Mouse (Mus musculus) left cerebral cortex, adult 11 months (tissue): ENCODE data around the gene E330009J07Rik.

ENCODE experiments used
- DNase-seq: peaks from one replicate; pipeline ENCODE4 v3.0.0; 2022; ENCODE audit warnings: low spot score

Gene E330009J07Rik

DNA sequence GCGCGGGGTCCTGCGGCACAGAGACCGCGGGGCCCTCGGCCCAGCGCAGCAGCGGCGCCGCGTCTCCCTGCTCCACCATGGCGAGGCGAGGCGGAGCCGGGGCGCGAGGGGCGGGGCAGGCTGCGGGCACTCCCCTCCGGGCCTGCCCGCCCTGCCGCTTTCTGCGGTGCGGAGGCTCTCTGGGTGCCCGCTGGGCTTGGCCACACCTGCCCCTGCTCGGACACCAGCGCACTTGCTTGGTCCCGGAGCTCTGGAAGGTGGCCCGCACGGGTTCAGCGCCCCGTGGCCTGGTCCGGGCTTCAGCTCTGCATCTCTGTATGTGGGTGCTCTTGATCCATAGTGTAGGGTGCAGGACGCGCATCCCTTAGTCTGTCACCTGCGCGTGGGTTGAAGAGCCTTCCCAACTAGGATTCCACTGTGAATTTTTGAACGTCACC lies at the start of gene E330009J07Rik:
Gene E330009J07Rik, minus strand, starts transcription at position 89 of the 437 bp plus-strand sequence.
- DNase-seq = peak; percentile 76

GRCm38 (mm10) chr6:40482318-40482717 lies 46.4 kb upstream of the E330009J07Rik start:
- DNase-seq = no peak

GRCm38 (mm10) chr6:40479705-40480104 lies 43.8 kb upstream of the E330009J07Rik start:
- DNase-seq = no peak

GRCm38 (mm10) chr6:40476132-40476531 lies 40.2 kb upstream of the E330009J07Rik start:
- no peak for DNase-seq

GRCm38 (mm10) chr6:40471720-40472010 lies 35.7 kb upstream of the E330009J07Rik start:
- DNase-seq = no peak

GRCm38 (mm10) chr6:40470916-40471719 lies 35.2 kb upstream of the E330009J07Rik start, which contains the start of gene Ssbp1:
Gene Ssbp1, plus strand, starts transcription at chr6:40471352.
- DNase-seq = peak; percentile 86

DNA sequence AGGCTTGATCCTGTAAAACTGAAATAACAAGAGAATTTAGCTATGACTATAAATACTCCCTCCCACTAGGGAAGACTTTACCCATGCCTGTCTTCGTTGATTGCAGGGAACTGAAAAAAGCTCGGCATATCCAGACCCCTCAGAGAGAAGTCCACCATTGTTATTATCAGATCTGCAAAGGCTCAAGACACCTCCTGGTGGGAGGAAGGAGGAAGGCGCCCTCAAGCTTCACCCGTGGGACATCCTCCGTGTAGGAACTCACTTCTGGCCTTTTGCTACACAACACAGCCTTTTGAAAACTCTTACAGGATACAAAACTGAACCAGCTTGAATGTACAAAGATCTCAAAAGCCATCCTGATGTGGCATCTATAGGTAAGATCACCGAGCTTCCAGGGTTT lies 29.8 kb upstream of the E330009J07Rik start:
- DNase-seq = no peak

DNA sequence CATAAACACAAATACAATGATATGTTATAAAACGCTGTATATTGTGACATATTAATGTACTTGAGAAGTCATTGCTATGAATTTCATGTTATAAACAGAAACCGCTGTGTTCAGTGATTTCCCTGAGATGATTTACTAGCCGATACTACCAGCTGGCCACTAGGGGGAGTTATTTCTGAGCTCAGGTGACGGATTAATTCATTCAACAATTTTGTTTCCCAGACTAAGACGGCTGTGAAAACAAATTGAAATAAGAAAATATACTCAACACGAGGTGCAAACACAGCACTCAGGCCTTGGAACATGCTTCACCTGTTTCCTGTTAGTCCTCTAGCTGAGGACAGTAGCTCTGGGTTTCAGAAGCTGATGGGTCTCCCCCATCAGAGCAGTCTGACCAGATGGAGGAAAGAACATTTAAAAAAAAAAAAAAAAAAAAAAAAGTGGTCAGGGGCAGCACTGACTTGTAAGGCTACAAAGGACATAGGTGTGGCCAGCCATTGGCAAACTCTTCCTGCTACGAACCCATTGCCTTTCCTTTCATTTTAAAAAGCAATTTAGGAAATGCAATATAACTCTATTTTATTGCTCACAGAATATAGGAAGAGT lies 18.6 kb upstream of the E330009J07Rik start:
- no peak for DNase-seq

GRCm38 (mm10) chr6:40448626-40449025 lies 12.7 kb upstream of the E330009J07Rik start:
- no peak for DNase-seq

DNA sequence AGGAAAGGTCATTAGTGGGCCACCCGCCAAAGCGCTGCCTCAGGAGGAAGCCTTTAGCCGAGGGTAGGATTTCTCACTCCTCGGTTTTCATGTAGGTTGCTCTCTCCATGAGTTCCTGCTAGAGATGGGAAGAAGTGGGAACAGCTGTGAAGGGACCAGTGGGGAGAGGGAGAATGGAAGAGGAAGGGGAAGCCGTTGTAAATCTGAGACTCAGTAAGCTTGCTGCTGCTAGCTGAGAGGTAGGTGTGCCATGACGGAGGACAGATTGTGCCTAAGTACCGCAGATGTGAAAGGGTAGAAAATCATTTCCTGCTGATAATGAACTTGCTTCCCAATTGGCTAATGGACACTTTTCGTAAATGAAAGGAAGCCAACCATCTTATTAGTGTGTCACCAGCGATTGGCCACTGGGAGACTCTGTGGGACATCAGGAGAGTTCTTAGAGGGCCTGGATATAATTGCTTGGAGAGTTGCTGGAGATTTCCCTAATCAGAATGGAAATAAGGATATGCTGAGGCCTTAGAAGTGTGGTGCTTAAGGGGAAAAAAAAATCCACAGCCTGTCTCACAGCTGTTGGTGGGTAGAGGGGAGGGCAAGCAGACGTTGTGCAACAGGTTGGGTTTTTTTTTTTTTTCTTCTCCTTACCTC lies 7.5 kb upstream of the E330009J07Rik start:
- no peak for DNase-seq

DNA sequence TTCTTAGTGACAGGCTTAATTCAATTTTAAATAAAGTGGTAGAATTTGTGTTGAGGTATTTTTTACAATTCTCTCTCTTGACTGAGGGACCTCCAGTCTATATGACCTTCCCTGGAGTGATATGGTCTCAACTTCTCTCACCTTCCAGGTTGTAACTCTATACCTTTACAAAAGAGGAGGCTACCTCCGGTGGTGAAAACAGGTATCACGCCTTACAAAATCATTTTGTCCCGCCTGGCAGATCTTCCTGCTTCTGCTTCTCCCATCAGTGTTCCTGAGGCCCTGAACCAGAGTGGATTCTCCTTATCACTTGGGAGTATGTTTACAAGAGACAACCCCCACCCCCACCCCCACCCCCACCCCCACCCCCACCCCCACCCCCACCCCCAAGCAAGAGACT lies 5.8 kb upstream of the E330009J07Rik start:
- DNase-seq = no peak

DNA sequence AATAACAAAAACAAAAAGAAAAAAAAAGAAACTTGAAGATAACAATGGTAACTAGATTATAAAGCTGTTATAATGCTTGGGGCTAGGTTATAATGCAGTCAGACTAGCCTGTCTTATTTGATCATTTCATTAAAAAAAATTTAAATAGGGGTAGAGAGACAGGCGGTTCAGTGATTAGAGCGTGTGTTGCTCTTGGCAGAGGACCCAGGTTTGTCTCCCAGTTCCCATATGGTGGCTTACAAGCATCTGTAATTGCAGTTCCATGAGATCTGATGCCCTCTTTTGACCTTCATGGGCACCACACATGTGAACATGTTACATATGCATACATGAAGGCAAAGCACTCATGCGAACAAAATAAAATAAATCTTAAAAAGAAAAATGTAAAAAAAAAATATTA lies 5.3 kb upstream of the E330009J07Rik start:
- DNase-seq = no peak

- DNase-seq = no peak
These were observed 3.8 kb upstream of the E330009J07Rik start for GRCm38 (mm10) chr6:40439731-40440130.

- DNase-seq = no peak
These were observed 3.0 kb upstream of the E330009J07Rik start, which contains the start of gene Wee2 for GRCm38 (mm10) chr6:40438936-40439335. Gene Wee2, plus strand, starts transcription at chr6:40439088.

DNA sequence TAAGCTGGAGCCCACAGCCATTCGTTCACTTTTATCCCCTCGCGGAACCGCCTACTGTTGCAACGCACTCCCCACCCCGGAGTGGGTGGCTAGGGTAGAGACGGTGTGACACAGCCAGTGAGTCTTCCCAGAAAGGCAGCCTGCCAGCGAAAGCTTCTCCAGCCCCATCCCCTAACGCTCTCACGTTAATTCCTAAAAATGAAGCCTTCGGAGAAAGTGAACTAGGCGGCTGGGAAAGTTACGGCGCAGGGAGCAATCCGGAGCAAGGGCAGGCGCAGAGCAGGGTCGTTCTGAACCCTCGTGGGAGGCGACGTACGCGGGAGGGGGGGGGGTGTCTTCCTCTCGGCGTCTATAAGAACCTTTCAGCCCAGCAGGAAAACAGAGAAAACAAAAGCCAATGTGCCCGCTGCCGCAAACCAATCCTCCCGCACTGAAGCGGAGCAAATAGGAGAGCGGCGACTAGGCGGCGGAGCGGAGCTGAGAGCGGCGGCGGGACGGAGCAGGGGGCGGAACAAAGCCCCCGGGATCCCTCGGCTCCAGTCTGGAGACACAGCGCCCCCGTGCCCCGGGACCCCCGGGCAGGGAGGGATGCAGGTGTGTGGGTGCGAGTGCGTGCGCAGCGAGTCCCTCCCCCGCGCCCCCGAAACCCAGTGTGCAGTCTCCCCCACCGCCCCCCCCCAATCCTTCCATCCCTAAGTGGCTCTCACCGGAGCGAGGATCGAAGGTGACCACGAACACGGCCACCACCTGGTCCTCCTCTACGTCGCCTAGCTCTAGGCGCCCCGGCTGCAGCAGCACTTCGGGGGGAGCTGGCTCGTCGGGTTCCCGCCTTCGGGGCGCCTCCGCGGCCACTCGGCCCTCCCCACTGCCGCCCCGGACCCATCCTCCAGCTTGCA lies 536 bp downstream of the E330009J07Rik start:
- no peak for DNase-seq

DNA sequence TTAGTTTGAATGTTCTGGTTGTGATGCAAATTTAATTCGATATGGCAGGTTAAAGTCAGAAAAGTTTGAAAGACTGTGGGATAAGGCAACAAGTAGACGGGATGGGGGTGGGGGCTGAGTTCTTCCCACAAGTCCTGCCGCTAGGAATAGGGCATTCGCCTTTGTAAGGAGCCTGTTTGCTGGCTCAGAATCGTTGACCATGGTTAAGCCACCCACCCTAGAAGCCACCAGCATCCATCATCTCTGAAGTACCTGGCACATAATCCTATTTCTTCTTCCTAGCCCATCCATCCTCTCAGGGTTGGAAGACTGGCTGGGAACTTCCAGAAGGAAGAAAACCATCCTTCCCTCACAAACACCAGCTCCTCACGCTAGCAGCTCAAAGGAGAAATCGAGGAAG lies 1.2 kb downstream of the E330009J07Rik start:
- DNase-seq = no peak

DNA sequence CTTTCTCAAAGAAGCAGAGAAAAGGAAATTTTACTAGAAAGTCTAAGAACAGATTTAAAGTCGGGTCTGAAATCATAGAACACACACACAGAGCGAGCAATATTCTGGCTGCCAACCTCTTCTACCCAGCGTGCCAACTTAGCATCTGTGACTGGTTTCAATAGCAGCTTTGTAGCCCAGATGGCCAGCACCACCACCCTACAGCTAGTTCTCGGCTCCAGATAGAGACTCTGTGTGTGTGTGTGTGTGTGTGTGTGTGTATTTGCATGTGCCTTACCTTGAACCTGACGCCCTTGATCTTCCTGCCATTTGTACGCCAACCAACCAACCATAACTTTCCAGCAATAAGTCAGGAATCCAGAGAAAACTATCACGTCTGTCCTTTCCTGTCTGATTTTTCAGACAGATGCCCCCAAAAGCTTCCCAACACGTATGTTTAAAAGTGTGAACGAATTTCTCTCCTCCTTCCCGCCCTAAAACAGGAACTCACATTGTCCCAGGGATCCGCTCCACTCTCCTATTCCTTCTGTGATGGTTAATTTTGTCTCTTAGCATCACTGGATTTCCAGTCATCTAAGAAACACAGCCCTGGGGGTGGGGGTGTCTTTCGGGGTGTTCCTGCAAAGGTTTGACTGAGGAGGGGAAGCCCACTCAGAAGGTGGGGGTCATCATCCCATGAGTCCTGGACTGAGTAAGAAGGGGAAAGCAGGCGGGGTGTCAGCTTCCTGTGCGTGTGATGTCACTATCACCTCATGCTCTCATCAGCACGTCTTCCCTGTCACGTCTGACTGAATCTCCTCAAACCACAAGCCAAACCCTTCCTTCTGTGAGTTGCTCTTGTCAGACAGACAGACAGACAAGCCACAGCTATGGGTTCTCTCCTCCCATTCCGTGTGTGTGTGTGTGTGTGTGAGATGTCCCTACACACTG lies 3.3 kb downstream of the E330009J07Rik start:
- DNase-seq = peak; percentile 68

- no peak for DNase-seq
These were observed 4.1 kb downstream of the E330009J07Rik start for GRCm38 (mm10) chr6:40431812-40432211.

DNA sequence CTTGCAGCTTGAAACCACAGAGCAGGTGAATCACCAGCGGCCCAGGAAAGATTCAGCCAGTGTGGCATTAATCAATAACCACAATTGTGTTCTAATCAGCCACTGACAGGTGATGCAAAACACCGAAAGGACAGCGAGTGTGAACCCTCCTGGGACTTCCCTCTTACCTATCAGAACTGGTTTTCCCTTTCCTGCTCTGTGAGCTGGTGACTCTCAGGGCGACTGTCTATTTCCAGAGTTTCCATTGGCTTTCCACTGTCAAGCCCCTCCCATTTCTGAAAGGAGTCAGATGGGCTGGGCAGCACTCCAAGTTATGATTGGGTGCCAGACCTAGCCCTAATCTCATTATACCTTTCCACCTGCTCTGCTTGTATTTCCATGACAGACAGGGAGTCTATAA lies 4.6 kb downstream of the E330009J07Rik start:
- DNase-seq = no peak

- DNase-seq = no peak
These were observed 5.1 kb downstream of the E330009J07Rik start for GRCm38 (mm10) chr6:40430878-40431277.

DNA sequence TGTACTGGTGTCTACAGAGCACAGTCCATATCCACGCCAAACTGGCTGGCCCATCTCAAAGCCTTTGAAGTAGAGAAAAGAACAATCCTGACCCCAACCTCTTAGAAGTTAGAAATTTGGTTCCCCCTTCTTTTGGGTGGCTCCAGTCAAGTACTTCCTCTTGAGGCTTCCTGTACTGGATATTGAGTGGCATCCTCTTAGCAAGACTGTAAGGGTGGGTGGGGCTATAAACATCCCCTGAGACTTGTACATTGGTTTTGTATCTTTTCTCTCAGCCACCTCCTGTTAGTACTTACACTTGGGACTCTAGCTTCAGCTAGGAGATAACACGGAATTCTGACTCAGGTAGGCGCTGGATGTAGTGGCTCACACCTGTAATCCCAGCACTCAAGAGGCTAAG lies 5.7 kb downstream of the E330009J07Rik start:
- DNase-seq = no peak
